Mouse (Mus musculus) cerebellum, adult 11-12 months (tissue): ENCODE results near the gene Cyp4v3.
A peak's percentile ranks its signal among the peaks of the same experiment; 100 is the strongest.
"Not testable (repeated sequence)": the region's sequence is repeated elsewhere in the genome, so short reads cannot be mapped to it uniquely, and the experiment has no call there.

ENCODE experiments used
- DNase-seq: peaks from one replicate; pipeline ENCODE4 v3.0.0; 2022

Cyp4v3 gene

DNA sequence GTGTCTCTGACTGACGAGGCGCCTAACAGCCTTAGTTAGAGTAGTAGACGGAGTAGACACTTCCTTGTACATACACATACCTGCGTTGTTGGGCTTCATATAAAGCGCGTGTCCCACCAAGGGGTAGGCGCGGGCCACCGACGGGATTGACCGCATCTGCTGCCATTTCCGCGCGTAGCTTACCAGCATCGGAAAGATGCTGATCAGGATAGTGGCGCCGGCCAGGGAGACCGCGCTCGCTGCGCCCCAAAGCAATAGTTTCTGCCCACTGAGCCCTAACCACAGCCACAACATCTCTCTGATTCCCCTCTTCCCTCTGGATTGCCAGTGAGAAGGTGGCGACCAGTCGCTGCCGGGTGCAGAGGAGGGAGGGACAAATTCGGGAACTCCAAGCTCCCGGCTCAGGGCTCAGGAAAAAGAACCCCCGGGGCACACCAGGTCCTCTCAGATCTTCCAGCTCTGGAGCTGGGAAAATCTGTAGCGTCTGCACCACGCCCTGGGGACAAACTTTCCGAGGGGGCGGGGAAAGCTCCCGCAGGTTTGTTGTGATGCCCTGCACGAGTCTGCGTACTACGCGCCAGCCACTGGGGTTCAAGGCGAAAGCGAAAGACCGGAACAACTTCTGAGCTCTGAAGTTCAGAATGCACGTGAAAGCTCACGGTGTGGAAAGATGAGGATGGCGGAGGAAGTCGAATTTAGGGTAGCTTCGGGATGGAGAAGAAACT is at the start of gene Cyp4v3:
Cyp4v3 (minus strand) TSS at position 532 of the 725 bp plus-strand sequence.
- peak; percentile 4 for DNase-seq

DNA sequence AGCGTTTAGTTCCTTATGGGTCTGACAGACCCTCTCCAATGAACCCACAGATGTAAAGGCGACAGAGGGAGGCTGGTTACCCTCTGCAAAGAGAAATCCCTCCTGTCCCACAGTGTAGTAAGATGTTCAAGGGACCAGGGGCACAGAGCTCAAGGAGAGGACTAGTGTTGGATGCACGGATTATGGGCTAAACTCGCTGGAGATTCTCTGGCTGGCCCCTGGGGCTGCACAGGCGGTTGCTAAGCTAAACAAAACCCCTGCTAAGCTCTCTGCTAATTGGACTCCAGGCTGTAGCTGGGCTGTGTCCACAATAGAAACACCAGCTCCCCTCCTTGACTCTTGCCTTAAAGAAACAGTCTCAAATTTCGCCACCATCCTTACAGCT is 48.9 kb upstream of the Cyp4v3 start, which contains the start of gene Fam149a:
Fam149a (minus strand) TSS at position 329 of the 385 bp plus-strand sequence.
- no peak for DNase-seq

- DNase-seq: no peak
Observed at GRCm38 (mm10) chr8:45381075-45381962, 48.3 kb upstream of the Cyp4v3 start.

- no peak for DNase-seq
Observed at GRCm38 (mm10) chr8:45380598-45380997, 47.6 kb upstream of the Cyp4v3 start.

GRCm38 (mm10) chr8:45374071-45374470 is 41.1 kb upstream of the Cyp4v3 start:
- DNase-seq: no peak

DNA sequence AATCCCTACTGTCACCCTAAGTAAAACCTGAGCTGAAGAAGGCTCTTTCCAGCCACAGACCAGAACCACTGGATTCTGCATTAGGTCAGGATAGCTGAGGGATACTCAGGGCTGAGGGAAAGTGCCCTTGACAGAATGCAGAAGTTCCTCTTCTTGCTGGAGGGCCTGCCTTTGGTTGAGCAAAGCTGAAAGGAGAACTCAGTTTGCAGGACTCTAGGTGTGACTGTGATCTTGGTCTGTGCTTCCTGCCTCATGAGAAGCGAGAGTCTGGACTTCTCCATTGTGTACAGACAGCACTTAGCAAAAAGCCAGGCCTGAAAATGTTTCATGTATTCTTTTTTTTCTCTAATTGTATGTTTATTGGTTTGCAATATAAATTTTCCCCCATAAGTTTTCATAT is 34.1 kb upstream of the Cyp4v3 start:
- DNase-seq: no peak

- DNase-seq: no peak
Observed at GRCm38 (mm10) chr8:45363220-45363619, 30.2 kb upstream of the Cyp4v3 start.

GRCm38 (mm10) chr8:45362323-45362722 is 29.3 kb upstream of the Cyp4v3 start:
- no peak for DNase-seq

- no peak for DNase-seq
Observed at GRCm38 (mm10) chr8:45359091-45359605, 26.1 kb upstream of the Cyp4v3 start.

DNA sequence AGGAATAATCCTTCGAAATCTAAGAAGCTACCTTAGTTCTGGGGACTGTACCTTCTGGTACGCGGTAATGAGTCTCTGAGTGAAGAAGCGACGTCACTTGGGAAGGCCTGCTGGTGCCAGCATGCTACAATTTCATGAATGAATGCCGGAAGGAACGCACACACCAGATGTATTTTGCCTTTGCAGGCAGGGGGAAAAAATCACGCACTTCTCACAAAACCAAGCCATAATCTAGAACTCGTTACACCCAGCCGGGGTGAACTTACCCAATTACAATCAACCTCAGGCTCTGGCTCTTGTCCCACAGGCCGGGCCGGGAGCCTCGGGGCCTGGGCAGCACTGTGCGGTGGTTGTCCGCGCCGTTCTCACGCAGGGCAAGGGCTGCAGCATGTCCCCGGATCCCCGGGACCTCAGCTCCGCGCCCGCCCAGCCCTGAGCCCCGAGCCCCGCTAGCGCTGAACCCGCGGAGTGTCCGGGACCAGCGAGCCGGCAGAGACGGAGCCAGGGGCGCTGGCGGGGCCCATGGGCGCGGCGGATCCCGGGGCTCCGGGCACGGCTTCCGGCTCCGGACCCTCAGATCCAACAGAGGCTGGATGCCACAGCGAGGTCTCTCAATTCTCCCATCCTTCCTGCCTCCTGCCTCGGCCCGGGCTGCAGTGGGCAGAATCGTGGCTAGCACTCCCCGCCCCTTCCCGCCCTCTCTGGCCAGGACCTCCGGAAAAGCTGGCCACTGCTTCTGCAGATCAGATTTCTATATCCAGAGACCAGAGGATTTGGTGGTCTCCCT is 25.3 kb upstream of the Cyp4v3 start:
- DNase-seq: peak; percentile 45

DNA sequence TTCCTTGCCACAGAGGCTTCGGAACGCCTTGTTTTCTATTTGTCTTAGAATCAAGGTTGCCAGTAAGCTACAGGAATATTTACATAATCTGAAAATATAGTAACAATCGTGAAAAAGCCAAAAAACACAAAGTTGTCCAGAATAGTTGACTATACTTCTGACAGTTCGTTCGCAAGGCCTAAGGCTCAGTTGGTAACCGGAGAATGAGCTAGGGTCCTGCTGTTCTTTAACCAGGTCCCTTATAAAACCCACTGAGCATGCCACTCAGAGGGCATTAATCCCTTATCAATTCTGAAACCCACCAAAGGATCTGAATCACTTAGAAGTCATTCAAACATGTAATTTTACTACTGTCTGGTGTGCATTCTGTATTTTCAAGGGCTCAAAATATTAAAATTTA is 22.8 kb upstream of the Cyp4v3 start:
- DNase-seq: no peak

DNA sequence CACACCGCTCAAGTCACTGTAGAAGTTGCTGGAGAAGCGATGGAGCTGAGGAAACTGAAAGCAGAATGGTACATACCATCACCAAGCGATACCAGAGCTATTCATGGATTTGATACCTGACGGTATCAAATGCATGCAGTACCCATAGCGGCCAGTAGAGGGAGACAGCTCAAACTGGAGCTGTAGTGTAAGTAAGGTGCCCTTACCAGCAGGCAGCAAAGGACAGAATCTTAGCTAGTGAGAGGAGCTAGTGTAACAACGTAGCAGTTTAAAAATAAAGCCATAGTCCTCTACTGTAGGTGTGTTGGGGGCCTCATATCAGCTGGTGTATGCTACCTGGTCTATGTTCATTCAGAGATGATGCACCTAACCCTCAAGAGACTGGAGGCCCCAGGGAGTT is 12.0 kb upstream of the Cyp4v3 start:
- DNase-seq: peak; percentile 34

- DNase-seq: no peak
Observed at GRCm38 (mm10) chr8:45344298-45344697, 11.3 kb upstream of the Cyp4v3 start.

- DNase-seq: no peak
Observed at GRCm38 (mm10) chr8:45341630-45342628, 8.9 kb upstream of the Cyp4v3 start.

DNA sequence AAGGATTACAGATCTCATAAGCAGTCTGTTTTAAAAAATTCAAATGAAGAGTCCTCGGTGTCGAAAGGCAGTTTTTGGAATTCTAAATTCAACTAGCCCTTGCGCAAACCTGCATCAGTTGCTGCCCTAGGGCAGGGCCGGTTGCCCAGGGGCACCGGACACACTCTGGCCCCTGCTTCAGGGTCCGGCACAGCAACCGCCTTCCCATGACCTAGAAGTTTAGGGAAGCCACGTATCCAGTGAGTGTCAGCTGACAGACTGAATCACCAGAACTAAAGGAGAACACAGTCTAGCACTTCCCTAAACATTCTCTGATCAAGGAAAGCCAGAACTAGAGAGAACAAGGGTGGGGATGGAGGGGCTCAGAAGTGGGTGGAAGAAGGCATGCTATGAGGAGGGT is 477 bp upstream of the Cyp4v3 start:
- no peak for DNase-seq

DNA sequence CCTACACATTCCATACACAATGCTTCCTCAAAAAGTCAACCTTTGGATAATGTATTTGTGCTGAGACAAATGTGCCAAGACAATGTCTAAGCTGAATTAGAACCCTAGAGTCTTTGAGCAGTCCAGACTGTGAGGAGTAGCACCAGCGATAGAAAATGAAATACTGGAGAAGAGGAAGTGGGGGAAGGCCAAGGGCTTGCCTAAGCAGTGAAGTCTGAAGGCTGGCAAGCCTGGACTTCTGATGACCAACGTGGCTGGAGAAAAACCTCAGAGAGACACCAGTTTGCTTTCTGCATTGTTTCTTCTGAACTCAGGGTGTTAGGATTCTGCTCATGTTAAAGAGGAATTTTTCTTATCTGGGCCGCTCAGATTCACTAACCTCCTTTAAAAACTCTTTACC is 2.2 kb downstream of the Cyp4v3 start:
- DNase-seq: no peak

DNA sequence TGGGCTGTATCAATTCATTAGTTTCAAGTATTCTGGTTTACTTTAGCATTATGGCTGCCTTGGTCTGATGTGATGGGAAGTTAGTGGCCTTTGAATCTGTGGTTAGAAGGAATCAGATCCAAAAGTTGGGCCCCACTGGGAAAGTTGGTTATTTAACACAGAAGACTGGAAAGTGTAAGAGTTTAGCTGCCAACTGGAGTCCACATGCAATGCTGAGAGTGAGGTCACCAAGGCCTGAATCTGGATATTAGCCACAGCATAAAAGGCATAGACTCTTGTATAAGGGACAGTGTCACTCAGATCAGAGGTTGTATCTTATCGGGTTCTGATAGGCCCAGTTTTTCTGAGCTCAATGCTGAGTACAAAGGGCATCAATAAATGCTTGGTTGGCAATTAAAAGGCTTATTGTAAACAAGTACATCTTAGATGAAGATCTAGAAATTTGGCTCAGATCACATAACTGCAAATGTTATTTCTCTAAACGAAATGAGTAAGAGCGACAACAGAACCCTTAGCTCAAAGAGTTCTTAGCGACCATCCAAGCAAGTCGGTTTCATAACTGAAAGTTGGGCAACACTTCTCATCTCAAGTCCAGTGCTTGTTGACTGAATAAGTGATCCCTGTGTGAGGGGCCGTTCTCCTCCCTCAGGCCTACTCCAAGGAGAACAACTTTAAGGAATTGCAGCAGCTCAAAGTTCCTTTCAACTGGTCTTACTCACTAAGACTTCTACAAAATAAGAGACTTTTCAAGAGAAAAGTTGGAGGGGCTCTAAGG is 3.6 kb downstream of the Cyp4v3 start:
- DNase-seq: no peak

DNA sequence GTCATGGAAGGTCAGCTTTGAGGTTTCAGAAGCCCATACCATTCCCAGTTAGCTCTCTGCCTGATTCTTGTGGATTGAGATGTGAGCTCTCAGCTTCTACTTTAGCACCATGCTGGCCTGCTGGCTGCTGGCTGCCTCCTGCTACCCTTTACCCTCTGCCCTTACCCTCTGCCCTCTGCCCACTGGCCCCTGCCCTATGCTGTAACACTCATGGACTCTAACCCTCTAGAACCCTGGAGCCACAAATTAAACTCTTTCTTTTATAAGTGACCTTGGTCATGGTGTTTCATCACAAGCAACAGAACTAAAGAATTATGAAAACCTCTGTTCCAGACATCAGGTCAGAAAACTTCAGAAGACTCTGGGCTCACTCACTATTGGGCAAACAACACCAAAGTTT is 5.9 kb downstream of the Cyp4v3 start:
- DNase-seq: not testable (repeated sequence)

- no peak for DNase-seq
Observed at GRCm38 (mm10) chr8:45324151-45324550, 8.9 kb downstream of the Cyp4v3 start.

- DNase-seq: no peak
Observed at GRCm38 (mm10) chr8:45321365-45321764, 11.7 kb downstream of the Cyp4v3 start.

- DNase-seq: no peak
Observed at GRCm38 (mm10) chr8:45320930-45321329, 12.1 kb downstream of the Cyp4v3 start.
